Mouse (Mus musculus) bone marrow, adult 2 months (tissue): Measurements from ENCODE around the gene Pcnx2. TPM values are rescaled to one million over a fixed set of nuclear protein-coding genes. Genes with fewer than 3 reads are reported as not detected.

ENCODE experiments used
- H3K27ac ChIP-seq: fragments of 200-500 bp; 2 replicates; pipeline ENCODE4 v1.5.1; 2012; ENCODE audit warnings: low read depth, mild to moderate bottlenecking, control low read depth, inconsistent platforms, low read length; ENCODE audit not compliant: control insufficient read depth, poor library complexity, insufficient read depth
- H3K4me1 ChIP-seq: fragments of 200-500 bp; 2 replicates; pipeline ENCODE4 v1.6.1; 2011; ENCODE audit warnings: low read length; ENCODE audit not compliant: control insufficient read depth, insufficient read depth
- H3K4me3 ChIP-seq: fragments of 200-500 bp; replicated peaks from 2 replicates; pipeline ENCODE3; 2011; ENCODE audit warnings: mild to moderate bottlenecking, low read depth, low read length, control low read depth; ENCODE audit not compliant: control insufficient read depth
- CTCF ChIP-seq: fragments of 200-500 bp; IDR thresholded peaks from 2 replicates; pipeline ENCODE4 v1.5.1; 2011; ENCODE audit warnings: low read length, control low read depth; ENCODE audit not compliant: control insufficient read depth, insufficient read depth
- POLR2A ChIP-seq: fragments of 200-500 bp; IDR thresholded peaks from 2 replicates; pipeline ENCODE4 v1.6.1; 2011; ENCODE audit warnings: low read depth, mild to moderate bottlenecking, control low read depth, low read length, borderline replicate concordance; ENCODE audit not compliant: control insufficient read depth
- WGBS: fragments of 180-500 bp; shearing (Covaris S2); methylation state at CpG from one replicate; pipeline ENCODE4 v1.1.7; 2018; 5-methylcytosine and 5-hydroxymethylcytosine counted together
- polyA plus RNA-seq: library from polyadenylated mRNA; stranded (reverse); fragments of >200 nt; gene quantifications from 2 replicates; pipeline ENCODE4 v1.2.4, GENCODE M21; 2011; ENCODE audit warnings: low replicate concordance; ENCODE audit not compliant: missing spikeins, insufficient read depth, insufficient read length

Gene Pcnx2
- not detected in 2 replicates for polyA plus RNA-seq

- H3K4me1 ChIP-seq = no peaks in the 10 kb centered on the region
- TF ChIP-seq CTCF = no peak
- no peak for TF ChIP-seq POLR2A
Measured at GRCm38 (mm10) chr8:125897868-125898788, at the start of gene Pcnx2. Pcnx2 (minus strand) TSS chr8:125898317.

GRCm38 (mm10) chr8:125944511-125944910 lies 46.4 kb upstream of the Pcnx2 start:
- H3K4me3 ChIP-seq = no peak overlapping the region
- TF ChIP-seq POLR2A (no peak), CTCF (no peak)
- H3K4me1 ChIP-seq = no peaks in the 10 kb centered on the region
- H3K27ac ChIP-seq = no peak overlapping the region
- WGBS = 77% methylated on average over 4 of the region's 4 CpGs

More at GRCm38 (mm10) chr8:125897868-125898788, at the start of gene Pcnx2:
- 13% methylated on average over 44 of the region's 44 CpGs for WGBS
- no peak within 1 kb of the TSS for H3K27ac ChIP-seq
- H3K4me3 ChIP-seq = no peak within 1 kb of the TSS

GRCm38 (mm10) chr8:125935649-125936048 lies 37.5 kb upstream of the Pcnx2 start:
- Histone ChIP-seq H3K4me1 (no peaks in the 10 kb centered on the region; the same call in 1 of the 2 replicates), H3K4me3 (no peak overlapping the region), H3K27ac (no peak overlapping the region)
- peak; percentile 58 for TF ChIP-seq CTCF
- no peak for TF ChIP-seq POLR2A
- WGBS = 36% methylated on average over 9 of the region's 9 CpGs

GRCm38 (mm10) chr8:125931822-125932221 lies 33.7 kb upstream of the Pcnx2 start:
- Histone ChIP-seq H3K4me3 (no peak overlapping the region), H3K27ac (no peak overlapping the region), H3K4me1 (no peaks in the 10 kb centered on the region; the same call in 1 of the 2 replicates)
- TF ChIP-seq CTCF = no peak
- WGBS = 84% methylated on average over 6 of the region's 6 CpGs

- Histone ChIP-seq H3K4me1 (no peaks in the 10 kb centered on the region), H3K4me3 (no peak overlapping the region), H3K27ac (no peak overlapping the region)
- TF ChIP-seq CTCF (no peak), POLR2A (no peak)
- WGBS = 82% methylated on average over 11 of the region's 11 CpGs
Measured at GRCm38 (mm10) chr8:125930276-125931046, 32.3 kb upstream of the Pcnx2 start.

GRCm38 (mm10) chr8:125926636-125927035 lies 28.5 kb upstream of the Pcnx2 start:
- WGBS = 67% methylated on average over 4 of the region's 4 CpGs
- H3K4me1 ChIP-seq = no peaks in the 10 kb centered on the region
- no peak for TF ChIP-seq POLR2A
- H3K27ac ChIP-seq = no peak overlapping the region
- H3K4me3 ChIP-seq = no peak overlapping the region

GRCm38 (mm10) chr8:125922333-125922732 lies 24.2 kb upstream of the Pcnx2 start:
- Histone ChIP-seq H3K27ac (no peak overlapping the region), H3K4me1 (no peaks in the 10 kb centered on the region), H3K4me3 (no peak overlapping the region)
- 75% methylated on average over 3 of the region's 3 CpGs for WGBS
- TF ChIP-seq CTCF (no peak), POLR2A (no peak)

- no peak for TF ChIP-seq CTCF
- TF ChIP-seq POLR2A = no peak
Measured at GRCm38 (mm10) chr8:125920761-125921160, 22.6 kb upstream of the Pcnx2 start.

More at GRCm38 (mm10) chr8:125920761-125921160, 22.6 kb upstream of the Pcnx2 start:
- no peak overlapping the region for H3K27ac ChIP-seq
- H3K4me1 ChIP-seq = no peaks in the 10 kb centered on the region
- 59% methylated on average over 9 of the region's 9 CpGs for WGBS
- H3K4me3 ChIP-seq = no peak overlapping the region
